Mouse (Mus musculus) MEL (cell line): ENCODE data around the gene Poln. TPM values are rescaled to one million over a fixed set of nuclear protein-coding genes. Genes with fewer than 3 reads are reported as not detected.

Source experiments
- DNase-seq: peaks from one replicate; pipeline ENCODE4 v3.0.0; 2011; ENCODE audit warnings: low read depth, low spot score
- H3K27ac ChIP-seq: 2 replicates; pipeline ENCODE4 v1.5.1; 2012; ENCODE audit warnings: low read depth, mild to moderate bottlenecking, control low read depth, low read length, moderate library complexity; ENCODE audit not compliant: control insufficient read depth
- H3K27me3 ChIP-seq, 2 experiments: fragments of 150-350 bp in 1 of 2; sonication (generic) in 1 of 2; 2 replicates each; pipeline ENCODE4 v1.6.1; 2012; ENCODE audit warnings: low read length in 2 of 2, mild to moderate bottlenecking in 2 of 2, improper control_type of control experiment in 1 of 2, moderate library complexity in 1 of 2; ENCODE audit not compliant: insufficient read depth in 2 of 2, control insufficient read depth in 1 of 2
- H3K36me3 ChIP-seq, 2 experiments: 2 replicates each; pipeline ENCODE4 v1.6.1; 2012 to 2014; ENCODE audit warnings: low read length in 2 of 2, improper control_type of control experiment in 1 of 2, inconsistent platforms in 1 of 2, mild to moderate bottlenecking in 1 of 2; ENCODE audit not compliant: insufficient read depth in 2 of 2, control insufficient read depth in 1 of 2
- H3K4me1 ChIP-seq, 2 experiments: fragments of 150-350 bp in 1 of 2; sonication (generic) in 1 of 2; 2 replicates each; pipeline ENCODE4 v1.6.1; 2012; ENCODE audit warnings: low read length in 2 of 2, improper control_type of control experiment in 1 of 2, mild to moderate bottlenecking in 1 of 2; ENCODE audit not compliant: insufficient read depth in 2 of 2, control insufficient read depth in 1 of 2
- H3K4me3 ChIP-seq, 2 experiments: fragments of 150-350 bp in 1 of 2; sonication (generic) in 1 of 2; 2 replicates each; pipeline ENCODE4 v1.5.1; 2012; ENCODE audit warnings: low read depth in 2 of 2, low read length in 2 of 2, mild to moderate bottlenecking in 2 of 2, moderate library complexity in 2 of 2, control low read depth in 1 of 2, improper control_type of control experiment in 1 of 2; ENCODE audit not compliant: control insufficient read depth in 1 of 2, insufficient read depth in 1 of 2
- H3K79me2 ChIP-seq: 2 replicates; pipeline ENCODE4 v1.6.1; 2012; ENCODE audit warnings: mild to moderate bottlenecking, low read length, moderate library complexity; ENCODE audit not compliant: control insufficient read depth, poor library complexity, insufficient read depth
- H3K9ac ChIP-seq: 2 replicates; pipeline ENCODE4 v1.6.1; 2012; ENCODE audit warnings: low read depth, mild to moderate bottlenecking, control low read depth, low read length, moderate library complexity; ENCODE audit not compliant: control insufficient read depth, poor library complexity, severe bottlenecking
- H3K9me3 ChIP-seq: fragments of 150-350 bp; sonication (generic); replicated peaks from 2 replicates; pipeline ENCODE4 v1.6.1; 2012; ENCODE audit warnings: mild to moderate bottlenecking, low read length, improper control_type of control experiment, moderate library complexity; ENCODE audit not compliant: insufficient read depth
- CHD1 ChIP-seq: IDR thresholded peaks from 2 replicates; pipeline ENCODE4 v1.6.1; 2012; ENCODE audit warnings: low read depth, mild to moderate bottlenecking, inconsistent platforms, low read length, improper control_type of control experiment
- CHD2 ChIP-seq: IDR thresholded peaks from 2 replicates; pipeline ENCODE4 v1.6.1; 2011; ENCODE audit warnings: low read length, improper control_type of control experiment
- CTCF ChIP-seq, 3 experiments: IDR thresholded peaks in 2 of 3; conservative IDR thresholded peaks in 1 of 3; 2 replicates each; pipeline ENCODE4 v1.5.1; 2011 to 2012; ENCODE audit warnings: low read length in 3 of 3, low read depth in 2 of 3, mild to moderate bottlenecking in 2 of 3, improper control_type of control experiment in 1 of 3, inconsistent platforms in 1 of 3, mixed read lengths in 1 of 3, moderate library complexity in 1 of 3; ENCODE audit not compliant: control insufficient read depth in 1 of 3, insufficient read depth in 1 of 3, poor library complexity in 1 of 3, severe bottlenecking in 1 of 3
- E2F4 ChIP-seq: IDR thresholded peaks from 2 replicates; pipeline ENCODE4 v1.6.1; 2011; ENCODE audit warnings: low read depth, low read length, improper control_type of control experiment, borderline replicate concordance
- EP300 ChIP-seq, 2 experiments: IDR thresholded peaks; 2 replicates each; pipeline ENCODE4 v1.6.1; 2011; ENCODE audit warnings: improper control_type of control experiment in 2 of 2, low read length in 2 of 2, low read depth in 1 of 2, mild to moderate bottlenecking in 1 of 2
- GATA1 ChIP-seq: IDR thresholded peaks from 2 replicates; pipeline ENCODE4 v1.6.1; 2011; ENCODE audit warnings: low read depth, low read length, improper control_type of control experiment
- MAFK ChIP-seq: IDR thresholded peaks from 2 replicates; pipeline ENCODE4 v1.6.1; 2011; ENCODE audit warnings: low read depth, mild to moderate bottlenecking, low read length, improper control_type of control experiment, borderline replicate concordance
- MXI1 ChIP-seq: IDR thresholded peaks from 2 replicates; pipeline ENCODE4 v1.6.1; 2011; ENCODE audit warnings: mild to moderate bottlenecking, low read depth, low read length, improper control_type of control experiment
- MYB ChIP-seq: IDR thresholded peaks from 2 replicates; pipeline ENCODE4 v1.6.1; 2011; ENCODE audit warnings: mild to moderate bottlenecking, low read depth, low read length, improper control_type of control experiment
- NELFE ChIP-seq: IDR thresholded peaks from 2 replicates; pipeline ENCODE4 v1.6.1; 2011; ENCODE audit warnings: low read depth, low read length, improper control_type of control experiment
- NRF1 ChIP-seq: IDR thresholded peaks from 2 replicates; pipeline ENCODE4 v1.6.1; 2014; ENCODE audit warnings: low read depth, mild to moderate bottlenecking, inconsistent platforms, low read length, improper control_type of control experiment, moderate library complexity; ENCODE audit not compliant: poor library complexity, insufficient read depth, severe bottlenecking
- POLR2A ChIP-seq, 2 experiments: IDR thresholded peaks; 2 replicates each; pipeline ENCODE4 v1.6.1; 2011 to 2012; ENCODE audit warnings: low read length in 2 of 2, mild to moderate bottlenecking in 2 of 2, control low read depth in 1 of 2, improper control_type of control experiment in 1 of 2, low read depth in 1 of 2, moderate library complexity in 1 of 2; ENCODE audit not compliant: control insufficient read depth in 1 of 2, insufficient read depth in 1 of 2, poor library complexity in 1 of 2
- POLR2AphosphoS2 ChIP-seq: IDR thresholded peaks from 2 replicates; pipeline ENCODE4 v1.6.1; 2011; ENCODE audit warnings: low read length, improper control_type of control experiment
- SIN3A ChIP-seq: IDR thresholded peaks from 2 replicates; pipeline ENCODE4 v1.6.1; 2012; ENCODE audit warnings: low read length, improper control_type of control experiment, inconsistent platforms
- SMC3 ChIP-seq: IDR thresholded peaks from 2 replicates; pipeline ENCODE4 v1.6.1; 2011; ENCODE audit warnings: low read depth, low read length, improper control_type of control experiment
- TBP ChIP-seq: IDR thresholded peaks from 2 replicates; pipeline ENCODE4 v1.8.0; 2011; ENCODE audit warnings: low read depth, low read length, improper control_type of control experiment
- USF1 ChIP-seq: IDR thresholded peaks from 2 replicates; pipeline ENCODE4 v1.6.1; 2014; ENCODE audit warnings: low read depth, mild to moderate bottlenecking, inconsistent platforms, low read length, improper control_type of control experiment, moderate library complexity
- ZKSCAN1 ChIP-seq: IDR thresholded peaks from 2 replicates; pipeline ENCODE4 v1.6.1; 2012; ENCODE audit warnings: low read depth, mild to moderate bottlenecking, inconsistent platforms, low read length, improper control_type of control experiment, moderate library complexity
- polyA plus RNA-seq, 2 experiments: library from polyadenylated mRNA; stranded (reverse) in 1 of 2; unstranded in 1 of 2; fragments of >175 nt in 1 of 2; fragments of >200 nt in 1 of 2; gene quantifications; 2 replicates each; pipeline versions ENCODE4 v1.2.1 to v1.2.4; 2012; ENCODE audit warnings: low replicate concordance in 2 of 2, low read depth in 1 of 2; ENCODE audit not compliant: insufficient read length in 2 of 2, insufficient read depth in 1 of 2, missing spikeins in 1 of 2
- total RNA-seq: library from RNA; depleted of rRNA; stranded (reverse); fragments of 300-350 nt; gene quantifications from 2 replicates; pipeline ENCODE4 v1.2.3, GENCODE M21; 2012

The Poln gene
- total and polyA plus RNA-seq, 3 experiments = 0.50 to 1.0 TPM; not detected in 1

- no peaks in the 10 kb centered on the region for H3K27me3 ChIP-seq
- TF ChIP-seq CTCF (IDR thresholded peaks at IDR 0.05 in 2 of 3, conservative IDR thresholded peaks at IDR 0.05 in 1 of 3; ENCODE audit: control insufficient read depth in 1 of 3, insufficient read depth in 1 of 3, low read depth in 2 of 3, low read length in 3 of 3, poor library complexity in 1 of 3, severe bottlenecking in 1 of 3) = no peak
- no peak for TF ChIP-seq SMC3
- TF ChIP-seq NRF1 = no peak
- TF ChIP-seq SIN3A = no peak
- TF ChIP-seq USF1 = no peak
- no peak for TF ChIP-seq ZKSCAN1
- TF ChIP-seq TBP = no peak
- TF ChIP-seq CHD2 = no peak
- no peak for TF ChIP-seq GATA1
- TF ChIP-seq NELFE = no peak
- TF ChIP-seq MAFK = no peak
- TF ChIP-seq CHD1 = no peak
- TF ChIP-seq EP300 (IDR thresholded peaks at IDR 0.05; ENCODE audit: low read depth in 1 of 2, low read length in 2 of 2) = no peak
- no peak for TF ChIP-seq POLR2A (IDR thresholded peaks at IDR 0.05; ENCODE audit: control insufficient read depth in 1 of 2, insufficient read depth in 1 of 2, low read depth in 1 of 2, low read length in 2 of 2, poor library complexity in 1 of 2)
- no peak for TF ChIP-seq MXI1
- no peak for TF ChIP-seq POLR2AphosphoS2
Observed at GRCm38 (mm10) chr5:34030101-34030500, 139.1 kb downstream of the Poln start.

GRCm38 (mm10) chr5:34018968-34019367 lies 150.3 kb downstream of the Poln start:
- no peak overlapping the region for H3K4me3 ChIP-seq
- no peak overlapping the region for H3K9ac ChIP-seq
- no peaks in the 10 kb centered on the region for H3K4me1 ChIP-seq
- no peak for DNase-seq
- H3K27ac ChIP-seq = no peak overlapping the region
- H3K9me3 ChIP-seq = no peaks in the 10 kb centered on the region
- H3K36me3 ChIP-seq = no peaks in the 10 kb centered on the region
- no peaks in the 10 kb centered on the region for H3K79me2 ChIP-seq
- H3K27me3 ChIP-seq = peaks cover 0 to 2% of the 10 kb centered on the region in 2 experiments; a peak in 1 of 4 replicates
- no peak for TF ChIP-seq MYB
- TF ChIP-seq E2F4 = no peak

More at GRCm38 (mm10) chr5:34030101-34030500, 139.1 kb downstream of the Poln start:
- H3K36me3 ChIP-seq = no peaks in the 10 kb centered on the region
- no peaks in the 10 kb centered on the region for H3K4me1 ChIP-seq
- no peak for DNase-seq
- no peak overlapping the region for H3K4me3 ChIP-seq
- H3K79me2 ChIP-seq = no peaks in the 10 kb centered on the region
- no peaks in the 10 kb centered on the region for H3K9me3 ChIP-seq
- H3K9ac ChIP-seq = no peak overlapping the region
- no peak overlapping the region for H3K27ac ChIP-seq
